Mouse (Mus musculus) C2C12 (cell line): ENCODE results near the gene Zfp963. TPM values are rescaled to one million over a fixed set of nuclear protein-coding genes. Genes with fewer than 3 reads are reported as not detected.
"Not testable (repeated sequence)": the region's sequence is repeated elsewhere in the genome, so short reads cannot be mapped to it uniquely, and the experiment has no call there.

Experiments used
- H3K27me3 ChIP-seq: one replicate; pipeline ENCODE4 v1.6.1; 2011; ENCODE audit not compliant: control insufficient read depth, insufficient read depth, insufficient read length
- H3K36me3 ChIP-seq: one replicate; pipeline ENCODE4 v1.6.1; 2011; ENCODE audit not compliant: control insufficient read depth, insufficient read depth
- H3K4me3 ChIP-seq: one replicate; pipeline ENCODE4 v1.5.1; 2011; ENCODE audit warnings: mild to moderate bottlenecking, control low read depth; ENCODE audit not compliant: poor library complexity, insufficient read depth, severe bottlenecking
- H3K79me2 ChIP-seq: one replicate; pipeline ENCODE4 v1.6.1; 2011; ENCODE audit not compliant: control insufficient read depth, insufficient read depth
- H3K79me3 ChIP-seq: one replicate; pipeline ENCODE4 v1.6.1; 2011; ENCODE audit warnings: low read depth, control low read depth
- H3ac ChIP-seq: one replicate; pipeline ENCODE3; 2011; ENCODE audit warnings: low read depth; ENCODE audit not compliant: control insufficient read depth, insufficient read length
- CEBPB ChIP-seq: IDR thresholded peaks from one replicate; pipeline ENCODE4 v1.6.1; 2011; ENCODE audit warnings: low read depth, mild to moderate bottlenecking, control low read depth, moderate library complexity
- CTCF ChIP-seq: IDR thresholded peaks from one replicate; pipeline ENCODE4 v1.5.1; 2011; ENCODE audit not compliant: control insufficient read depth, insufficient read depth, insufficient read length
- FOSL1 ChIP-seq: IDR thresholded peaks from one replicate; pipeline ENCODE4 v1.8.0; 2011; ENCODE audit warnings: mild to moderate bottlenecking, low read length; ENCODE audit not compliant: poor library complexity, insufficient read depth, severe bottlenecking
- MAX ChIP-seq: IDR thresholded peaks from one replicate; pipeline ENCODE4 v1.6.1; 2011; ENCODE audit warnings: mild to moderate bottlenecking, control low read depth
- MYOD1 ChIP-seq: IDR thresholded peaks from one replicate; pipeline ENCODE4 v1.6.1; 2011; ENCODE audit warnings: low read depth; ENCODE audit not compliant: control insufficient read depth, insufficient read length
- MYOG ChIP-seq: IDR thresholded peaks from one replicate; pipeline ENCODE4 v1.6.1; 2011; ENCODE audit not compliant: control insufficient read depth, insufficient read length; ENCODE audit errors: extremely low read depth
- USF1 ChIP-seq: IDR thresholded peaks from one replicate; pipeline ENCODE4 v1.6.1; 2011; ENCODE audit warnings: low read depth, mild to moderate bottlenecking, control low read depth, moderate library complexity
- polyA plus RNA-seq: library from polyadenylated mRNA; unstranded; fragments of >200 nt; fragmentation: generic; extraction: Trizol; gene quantifications from one replicate; pipeline ENCODE4 v1.2.1, GENCODE M21; 2012; ENCODE audit warnings: missing spikeins

Gene Zfp963
- polyA plus RNA-seq, 1 experiment = 0.42 TPM

DNA sequence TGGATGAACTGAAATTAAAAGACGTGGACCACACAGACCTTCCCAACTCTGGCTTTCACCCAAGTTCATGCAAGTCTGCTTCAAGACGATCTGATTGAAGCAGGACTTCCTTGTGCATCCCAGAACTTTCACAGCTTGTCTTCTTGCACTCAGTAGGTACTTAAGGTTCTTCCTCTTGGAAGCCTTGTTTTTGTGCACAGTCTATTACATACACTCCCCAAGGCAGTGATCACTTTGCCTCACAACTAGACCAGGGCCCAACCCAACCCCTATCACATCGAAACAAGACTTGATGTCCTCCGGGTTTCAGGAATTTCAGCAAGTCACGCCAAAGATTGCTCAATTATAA is 32.6 kb downstream of the Zfp963 start:
- peaks cover 8% of the 10 kb centered on the region for H3K36me3 ChIP-seq
- H3ac ChIP-seq = no peak overlapping the region
- H3K4me3 ChIP-seq = no peak overlapping the region
- H3K27me3 ChIP-seq = no peaks in the 10 kb centered on the region
- peaks cover 39% of the 10 kb centered on the region for H3K79me2 ChIP-seq
- H3K79me3 ChIP-seq = peaks cover 33% of the 10 kb centered on the region
- TF ChIP-seq CTCF = no peak
- no peak for TF ChIP-seq MYOG
- no peak for TF ChIP-seq CEBPB
- no peak for TF ChIP-seq MYOD1
- no peak for TF ChIP-seq USF1
- no peak for TF ChIP-seq FOSL1
- TF ChIP-seq MAX = no peak

GRCm38 (mm10) chr8:69716403-69717231 is 33.2 kb downstream of the Zfp963 start:
- no peaks in the 10 kb centered on the region for H3K27me3 ChIP-seq

GRCm38 (mm10) chr8:69715366-69715765 is 34.4 kb downstream of the Zfp963 start:
- Histone ChIP-seq H3ac (no peak overlapping the region), H3K79me2 (peaks cover 53% of the 10 kb centered on the region), H3K36me3 (peaks cover 8% of the 10 kb centered on the region), H3K4me3 (no peak overlapping the region), H3K27me3 (no peaks in the 10 kb centered on the region), H3K79me3 (peaks cover 42% of the 10 kb centered on the region)
- TF ChIP-seq USF1 = no peak
- no peak for TF ChIP-seq CTCF
- TF ChIP-seq CEBPB = no peak
- no peak for TF ChIP-seq MYOG
- TF ChIP-seq MYOD1 = no peak
- TF ChIP-seq MAX = no peak
- no peak for TF ChIP-seq FOSL1

More at GRCm38 (mm10) chr8:69716403-69717231, 33.2 kb downstream of the Zfp963 start:
- peak overlapping the region; percentile 78 for H3K4me3 ChIP-seq
- peaks cover 38% of the 10 kb centered on the region for H3K79me3 ChIP-seq
- H3K36me3 ChIP-seq = peaks cover 8% of the 10 kb centered on the region
- peak overlapping the region; percentile 99 for H3ac ChIP-seq
- H3K79me2 ChIP-seq = peaks cover 45% of the 10 kb centered on the region
- TF ChIP-seq USF1 = peak; percentile 48
- peak; percentile 90 for TF ChIP-seq MYOD1
- no peak for TF ChIP-seq FOSL1
- TF ChIP-seq MAX = peak; percentile 83

- Histone ChIP-seq H3K36me3 (peaks cover 26% of the 10 kb centered on the region), H3K79me2 (peaks cover 53% of the 10 kb centered on the region)
- TF ChIP-seq CTCF (no peak), MYOG (no peak), MYOD1 (no peak), MAX (no peak), CEBPB (no peak), USF1 (no peak), FOSL1 (no peak)
Observed at GRCm38 (mm10) chr8:69713516-69713915, 36.3 kb downstream of the Zfp963 start.

GRCm38 (mm10) chr8:69710624-69711023 is 39.1 kb downstream of the Zfp963 start, which contains the start of gene Zfp869:
TSS of gene Zfp869 (minus strand) at chr8:69710724.
- not testable (repeated sequence) for H3ac ChIP-seq
- H3K36me3 ChIP-seq = peaks cover 54% of the 10 kb centered on the region

More at GRCm38 (mm10) chr8:69713516-69713915, 36.3 kb downstream of the Zfp963 start:
- H3K27me3 ChIP-seq = no peaks in the 10 kb centered on the region
- H3K4me3 ChIP-seq = no peak overlapping the region
- peaks cover 44% of the 10 kb centered on the region for H3K79me3 ChIP-seq
- H3ac ChIP-seq = no peak overlapping the region

DNA sequence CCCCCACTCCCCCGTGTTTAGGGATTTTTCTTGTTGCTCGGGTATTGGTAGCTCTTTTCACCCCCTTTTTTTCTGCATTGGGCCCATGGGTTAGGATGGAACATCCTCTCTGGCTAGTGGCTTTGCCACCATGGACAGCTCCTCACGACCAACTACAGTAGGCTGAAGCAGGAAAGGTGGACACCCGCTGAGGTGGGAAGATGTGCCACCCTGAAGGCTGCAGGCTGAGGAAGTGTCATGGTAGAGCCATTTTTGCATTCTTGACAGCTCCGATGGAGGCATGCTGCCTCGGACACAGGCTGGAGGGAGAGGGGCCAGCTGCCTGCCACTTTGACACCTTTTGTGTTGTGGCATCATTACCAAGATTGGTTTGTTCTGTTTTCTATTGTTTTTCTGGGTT is 48.0 kb downstream of the Zfp963 start:
- no peaks in the 10 kb centered on the region for H3K27me3 ChIP-seq
- peaks cover 27% of the 10 kb centered on the region for H3K36me3 ChIP-seq
- H3K79me2 ChIP-seq = no peaks in the 10 kb centered on the region
- no peak overlapping the region for H3K4me3 ChIP-seq
- TF ChIP-seq FOSL1 = no peak
- TF ChIP-seq USF1 = no peak
- no peak for TF ChIP-seq CTCF
- TF ChIP-seq MYOG = no peak
- no peak for TF ChIP-seq MAX
- no peak for TF ChIP-seq MYOD1
- TF ChIP-seq CEBPB = no peak
- no peaks in the 10 kb centered on the region for H3K79me3 ChIP-seq
- no peak overlapping the region for H3ac ChIP-seq

More at GRCm38 (mm10) chr8:69710624-69711023, 39.1 kb downstream of the Zfp963 start, which contains the start of gene Zfp869:
- H3K27me3 ChIP-seq, H3K4me3 ChIP-seq: not testable (repeated sequence)
- Histone ChIP-seq H3K79me3 (peaks cover 37% of the 10 kb centered on the region), H3K79me2 (peaks cover 45% of the 10 kb centered on the region)

Other genes with a start within 250 kb of the Zfp963 start
- gene Gm7697, start 227.0 kb downstream of the Zfp963 start, polyA plus RNA-seq = not detected
- 3.5 TPM for gene Zfp868, start 124.4 kb downstream of the Zfp963 start, polyA plus RNA-seq
- 0.14 TPM for gene Zfp964, start 95.5 kb downstream of the Zfp963 start, polyA plus RNA-seq
- gene Zfp869, start 39.2 kb downstream of the Zfp963 start, polyA plus RNA-seq = 5.2 TPM
- gene Gm20422, start 24.9 kb upstream of the Zfp963 start, polyA plus RNA-seq = 0.28 TPM
- 36.2 TPM for gene Atp13a1, start 41.2 kb upstream of the Zfp963 start, polyA plus RNA-seq
- gene Zfp866, start 41.2 kb upstream of the Zfp963 start, polyA plus RNA-seq = 3.9 TPM
- 6.8 TPM for gene Gmip, start 58.7 kb upstream of the Zfp963 start, polyA plus RNA-seq
- 1.5 TPM for gene Lpar2, start 72.5 kb upstream of the Zfp963 start, polyA plus RNA-seq
- gene Pbx4, start 82.5 kb upstream of the Zfp963 start, polyA plus RNA-seq = 1.6 TPM
- gene Cilp2, start 137.7 kb upstream of the Zfp963 start, polyA plus RNA-seq = 0.02 TPM
- gene Tssk6, start 152.2 kb upstream of the Zfp963 start, polyA plus RNA-seq = 0.57 TPM
- gene Ndufa13, start 152.6 kb upstream of the Zfp963 start, polyA plus RNA-seq = 135 TPM
- 2.6 TPM for gene Yjefn3, start 152.7 kb upstream of the Zfp963 start, polyA plus RNA-seq
- gene Gatad2a, start 246.4 kb upstream of the Zfp963 start, polyA plus RNA-seq = 59.3 TPM